ENCODE assay signal across 8 mouse cellular contexts in the genomic region with DNA sequence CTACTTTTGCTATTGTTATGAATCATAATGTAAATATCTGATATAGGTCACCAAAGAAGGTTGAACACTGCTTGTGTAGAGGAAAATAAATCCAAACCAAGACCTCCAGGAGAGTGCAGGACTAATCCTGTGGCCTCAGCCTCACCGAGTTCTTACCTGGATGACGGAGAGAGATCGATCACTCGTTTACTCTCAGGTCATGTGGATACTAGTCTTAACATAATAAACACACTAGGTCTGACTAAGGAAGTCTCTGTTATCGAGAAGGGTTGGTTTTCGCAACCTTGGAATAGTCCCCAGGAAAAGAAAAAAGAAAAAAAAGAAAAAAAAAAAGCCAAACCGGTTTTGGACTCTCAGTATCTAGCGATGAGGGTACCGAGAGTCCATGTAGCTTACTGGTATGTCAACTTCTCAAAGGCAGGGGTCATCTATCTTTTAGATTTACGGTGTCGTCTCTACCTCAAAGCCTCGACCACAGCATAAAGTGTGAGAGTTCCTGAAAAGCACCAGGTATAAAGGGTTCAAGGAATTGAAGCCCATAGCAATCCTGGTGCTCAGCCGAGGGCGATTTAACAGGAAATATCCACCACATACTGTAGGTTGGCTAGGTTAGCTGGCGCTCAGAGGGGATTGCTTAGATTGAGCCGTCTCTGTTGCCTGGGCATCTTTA. TPM values are rescaled to one million over a fixed set of nuclear protein-coding genes. Genes with fewer than 3 reads are reported as not detected.
A peak's percentile ranks its signal among the peaks of the same experiment; 100 is the strongest.
DNase-seq lines count a peak whose midpoint lies in the region; ATAC-seq and TF ChIP-seq lines count a peak whose summit lies in the region.

No protein-coding gene starts in this region.

- H3K4me2 ChIP-seq in embryonic facial prominence, embryonic 11.5 days (ENCODE audit: low read depth, low read length) = peak overlapping the region; percentile 30
- peak overlapping the region; percentile 57 for H3K4me2 ChIP-seq in intestine, embryonic 15.5 days (replicated peaks)

- DNase-seq in left cerebral cortex, adult 2 months (ENCODE audit: extremely low spot score in 1 of 2, low spot score in 2 of 2) = no peak
- no peak for DNase-seq in left cerebral cortex, postnatal 25 days (ENCODE audit: low spot score in 2 of 2)
- DNase-seq in embryonic facial prominence, embryonic 11.5 days (ENCODE audit: low spot score) = no peak
- peak; percentile 8 for DNase-seq in naive thymus-derived CD4-positive, alpha-beta T cell, adult 2 months (ENCODE audit: low read depth)
- no peak for DNase-seq in right cerebral cortex, postnatal 4 days
- DNase-seq in urinary bladder, postnatal 25 days (ENCODE audit: low spot score) = no peak
- DNase-seq in thymus, postnatal 14 days = no peak

- H3K9ac ChIP-seq in embryonic facial prominence, embryonic 11.5 days (replicated peaks; ENCODE audit: low read length) = peak overlapping the region; percentile 30; the same call in 1 of the 2 replicates
- peak overlapping the region; percentile 34 for H3K9ac ChIP-seq in intestine, embryonic 15.5 days

- TF ChIP-seq CTCF in left cerebral cortex, adult 2 months (IDR thresholded peaks at IDR 0.05) = no peak

- WGBS in embryonic facial prominence, embryonic 11.5 days = 45% methylated on average over 16 of the region's 16 CpGs
- WGBS in intestine, embryonic 15.5 days = 26% methylated on average over 16 of the region's 16 CpGs

- no peaks in the 10 kb centered on the region for H3K9me3 ChIP-seq in embryonic facial prominence, embryonic 11.5 days (replicated peaks; ENCODE audit: control insufficient read depth, low read length)
- no peaks in the 10 kb centered on the region for H3K9me3 ChIP-seq in intestine, embryonic 15.5 days

- H3K27me3 ChIP-seq in embryonic facial prominence, embryonic 11.5 days (ENCODE audit: control insufficient read depth, insufficient read depth, low read length) = no peaks in the 10 kb centered on the region
- no peaks in the 10 kb centered on the region for H3K27me3 ChIP-seq in intestine, embryonic 15.5 days (replicated peaks)

- intact Hi-C loops in left cerebral cortex, adult 2 months (cut with DNase I) = loop anchor here (1.0 kb wide), 1 partner anchor 503 kb away; no protein-coding TSS in a partner anchor
- intact Hi-C loops in left cerebral cortex, postnatal 25 days (cut with DNase I) = loop anchor here (1.0 kb wide), 1 partner anchor 503 kb away; no protein-coding TSS in a partner anchor

- H3K4me3 ChIP-seq in left cerebral cortex, adult 2 months = peak overlapping the region; percentile 67
- H3K4me3 ChIP-seq in embryonic facial prominence, embryonic 11.5 days (ENCODE audit: low read depth, low read length) = peak overlapping the region; percentile 26
- peak overlapping the region; percentile 31 for H3K4me3 ChIP-seq in intestine, embryonic 15.5 days (replicated peaks)

- H3K4me1 ChIP-seq in embryonic facial prominence, embryonic 11.5 days (ENCODE audit: control insufficient read depth, insufficient read depth, low read length) = no peaks in the 10 kb centered on the region
- H3K4me1 ChIP-seq in intestine, embryonic 15.5 days (replicated peaks) = no peaks in the 10 kb centered on the region

- ATAC-seq in embryonic facial prominence, embryonic 11.5 days (replicated peaks; ENCODE audit: insufficient number of reproducible peaks, low FRiP score, low TSS enrichment, low read depth) = no peak; the same call in 1 of the 2 replicates
- peak; percentile 52 for ATAC-seq in intestine, embryonic 15.5 days

- H3K36me3 ChIP-seq in embryonic facial prominence, embryonic 11.5 days (replicated peaks; ENCODE audit: control insufficient read depth, insufficient read depth, low read depth, low read length) = no peaks in the 10 kb centered on the region
- H3K36me3 ChIP-seq in intestine, embryonic 15.5 days = no peaks in the 10 kb centered on the region

- peak overlapping the region; percentile 91 for H3K27ac ChIP-seq in left cerebral cortex, adult 2 months
- no peak overlapping the region for H3K27ac ChIP-seq in embryonic facial prominence, embryonic 11.5 days (replicated peaks; ENCODE audit: low read depth, low read length)
- H3K27ac ChIP-seq in intestine, embryonic 15.5 days = peak overlapping the region; percentile 85

RNA-seq across cellular contexts. Expression of gene Fggy, which starts 0.5 kb away (rescaled TPM):
- total RNA-seq in left cerebral cortex, adult 2 months (2021) = 10 to 100 TPM; 15.7 to 18.3 TPM
- 10 to 100 TPM; 14.9 to 16.2 TPM for total RNA-seq in left cerebral cortex, postnatal 25 days (2021)
- polyA plus RNA-seq in embryonic facial prominence, embryonic 11.5 days (2014; fragmentation: Nextera tagmentation; extraction: Ambion mirVana) = 9.2 and 10.8 TPM in 2 replicates
- 15.0 and 16.6 TPM in 2 replicates for polyA plus RNA-seq in intestine, embryonic 15.5 days (2015; fragmentation: Nextera tagmentation; extraction: Ambion mirVana)
